Mouse (Mus musculus) forebrain, embryonic 11.5 days (tissue): ENCODE results near the gene Cdh11. TPM values are rescaled to one million over a fixed set of nuclear protein-coding genes. Genes with fewer than 3 reads are reported as not detected.
"Not testable (repeated sequence)": the region's sequence is repeated elsewhere in the genome, so short reads cannot be mapped to it uniquely, and the experiment has no call there.

Experiments
- ATAC-seq: fragments of 200-750 bp; cut with Nextera tagmentation; replicated peaks from 2 replicates; pipeline ENCODE4 v1.8.0; 2017; ENCODE audit warnings: moderate TSS enrichment; ENCODE audit not compliant: low FRiP score
- DNase-seq: peaks from one replicate; pipeline ENCODE4 v3.0.0-alpha.2; 2017; ENCODE audit warnings: low spot score
- H3K27ac ChIP-seq: fragments of 300-500 bp; sonication (generic); 2 replicates; pipeline ENCODE4 v1.5.1; 2014; ENCODE audit warnings: low read depth, low read length
- H3K27me3 ChIP-seq: fragments of 300-500 bp; sonication (generic); 2 replicates; pipeline ENCODE4 v1.6.1; 2014; ENCODE audit warnings: mild to moderate bottlenecking, low read length, mixed read lengths; ENCODE audit not compliant: control insufficient read depth, insufficient read depth
- H3K36me3 ChIP-seq: fragments of 300-500 bp; sonication (generic); 2 replicates; pipeline ENCODE4 v1.6.1; 2014; ENCODE audit warnings: mild to moderate bottlenecking, low read length, moderate library complexity, mixed read lengths; ENCODE audit not compliant: control insufficient read depth, insufficient read depth
- H3K4me1 ChIP-seq: fragments of 300-500 bp; sonication (generic); replicated peaks from 2 replicates; pipeline ENCODE4 v1.6.1; 2014; ENCODE audit warnings: low read length, mixed read lengths; ENCODE audit not compliant: control insufficient read depth, insufficient read depth
- H3K4me2 ChIP-seq: fragments of 300-500 bp; sonication (generic); 2 replicates; pipeline ENCODE4 v1.6.1; 2014; ENCODE audit warnings: low read depth, mild to moderate bottlenecking, low read length, moderate library complexity, mixed read lengths; ENCODE audit not compliant: severe bottlenecking
- H3K4me3 ChIP-seq: fragments of 300-500 bp; sonication (generic); 2 replicates; pipeline ENCODE4 v1.5.1; 2014; ENCODE audit warnings: low read depth, low read length
- H3K9ac ChIP-seq: fragments of 300-500 bp; sonication (generic); 2 replicates; pipeline ENCODE4 v1.6.1; 2014; ENCODE audit warnings: low read length
- H3K9me3 ChIP-seq: fragments of 300-500 bp; sonication (generic); 2 replicates; pipeline ENCODE4 v1.6.1; 2016; ENCODE audit warnings: low read length, mixed read lengths; ENCODE audit not compliant: control insufficient read depth
- WGBS: fragments of 180-500 bp; shearing (Covaris S2); extraction: QIAGEN DNeasy Blood & Tissue Kit; methylation state at CpG from one replicate; pipeline ENCODE4 v1.1.7; 2014; 5-methylcytosine and 5-hydroxymethylcytosine counted together
- polyA plus RNA-seq: library from polyadenylated mRNA; unstranded; fragments of >200 nt; fragmentation: Nextera tagmentation; extraction: Ambion mirVana; gene quantifications from 2 replicates; pipeline ENCODE4 v1.2.1, GENCODE M21; 2014

Gene Cdh11
- polyA plus RNA-seq, 1 experiment from 2014 or later = 74.5 TPM

DNA sequence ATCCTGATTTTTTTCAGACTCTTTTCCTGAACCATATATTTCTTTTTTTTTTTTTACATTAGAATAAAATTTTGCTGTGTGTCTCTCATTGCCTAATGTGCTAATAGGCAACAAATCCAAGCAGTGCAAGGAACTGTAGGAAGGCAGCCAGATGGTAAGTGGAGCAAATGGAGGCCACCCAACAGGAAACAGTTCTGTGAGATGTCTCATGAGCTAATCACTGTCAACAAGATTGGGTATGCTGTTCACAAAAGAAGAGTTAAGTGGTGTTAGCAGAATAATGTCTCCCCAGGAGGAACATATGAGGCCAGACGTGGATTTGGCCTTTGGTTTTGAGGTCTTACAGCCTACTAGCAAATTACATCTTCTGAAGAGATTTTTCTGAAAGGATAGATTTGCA, 92.0 kb downstream of the Cdh11 start:
- H3K4me2 ChIP-seq = no peak overlapping the region
- no peaks in the 10 kb centered on the region for H3K4me1 ChIP-seq
- no peaks in the 10 kb centered on the region for H3K27me3 ChIP-seq
- H3K36me3 ChIP-seq = no peaks in the 10 kb centered on the region
- ATAC-seq (no peak), DNase-seq (no peak)
- H3K4me3 ChIP-seq = no peak overlapping the region
- H3K9ac ChIP-seq = no peak overlapping the region
- 21% methylated on average over 1 of the region's 1 CpGs for WGBS
- H3K9me3 ChIP-seq = no peaks in the 10 kb centered on the region
- H3K27ac ChIP-seq = no peak overlapping the region

DNA sequence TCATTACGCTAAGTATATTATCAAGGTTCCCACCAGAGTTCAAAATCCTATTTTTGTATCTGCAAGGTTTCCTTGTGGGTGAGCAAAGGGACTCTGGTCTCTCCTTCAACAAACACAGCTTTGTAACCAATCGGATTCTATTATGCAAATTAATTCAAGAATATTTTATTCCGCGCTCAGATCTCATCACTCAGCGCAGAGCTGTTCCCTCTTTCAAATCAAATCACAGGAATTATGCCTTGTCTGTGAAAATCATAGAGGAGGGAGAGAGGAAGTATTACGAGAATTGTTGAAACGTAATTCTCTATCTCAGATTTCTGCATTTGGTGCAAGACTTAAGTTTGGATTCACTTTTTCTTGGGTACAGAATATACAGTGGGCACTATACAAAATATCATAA, 100.0 kb downstream of the Cdh11 start:
- not testable (repeated sequence) for DNase-seq, H3K4me3 ChIP-seq, H3K36me3 ChIP-seq, H3K4me1 ChIP-seq, H3K9me3 ChIP-seq, H3K27me3 ChIP-seq, H3K4me2 ChIP-seq, ATAC-seq, H3K27ac ChIP-seq, H3K9ac ChIP-seq
- 78% methylated on average over 7 of the region's 7 CpGs for WGBS

DNA sequence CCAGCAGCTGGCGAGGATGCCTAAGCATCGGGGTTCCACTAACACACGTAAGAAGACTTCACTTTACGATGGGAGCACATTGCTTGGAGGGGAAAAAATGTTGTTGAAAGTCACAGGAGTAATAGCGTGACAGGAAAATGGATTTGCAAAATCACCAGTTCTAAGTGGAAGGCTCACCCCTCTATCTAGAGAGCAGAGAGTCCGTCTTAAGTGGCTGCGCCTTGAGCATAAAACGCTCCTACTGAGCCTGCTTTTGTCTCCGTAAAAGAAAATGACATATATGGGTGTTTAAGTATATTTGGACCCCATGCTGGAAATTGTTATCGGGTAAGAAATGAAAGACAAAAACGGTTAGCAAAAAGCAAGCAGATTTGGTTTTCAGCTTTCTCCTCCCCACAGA, 100.4 kb downstream of the Cdh11 start:
- H3K9ac ChIP-seq = no peak overlapping the region
- WGBS = 79% methylated on average over 11 of the region's 11 CpGs
- ATAC-seq (no peak), DNase-seq (no peak)
- no peak overlapping the region for H3K27ac ChIP-seq
- H3K9me3 ChIP-seq = no peaks in the 10 kb centered on the region
- H3K4me2 ChIP-seq = no peak overlapping the region
- H3K4me1 ChIP-seq = no peaks in the 10 kb centered on the region
- H3K27me3 ChIP-seq = no peaks in the 10 kb centered on the region
- H3K36me3 ChIP-seq = no peaks in the 10 kb centered on the region
- H3K4me3 ChIP-seq = no peak overlapping the region

DNA sequence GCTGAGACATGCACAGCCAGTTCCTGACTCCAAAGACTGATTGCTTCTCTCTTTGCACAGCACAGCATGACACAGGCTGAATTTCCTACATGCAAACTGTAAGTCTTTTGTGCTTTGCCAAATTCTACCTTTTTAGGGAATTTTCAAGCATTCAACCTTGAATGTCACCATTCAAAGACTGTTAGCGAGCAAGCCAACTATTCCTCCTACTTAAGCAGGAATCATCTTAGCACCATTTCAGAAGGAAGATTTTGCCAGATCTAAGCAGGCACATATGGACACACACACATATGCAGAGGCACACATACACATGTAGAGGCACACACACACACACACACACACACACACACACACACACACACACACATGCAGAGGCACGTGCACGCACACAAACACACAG, 108.3 kb downstream of the Cdh11 start:
- H3K4me1 ChIP-seq = no peaks in the 10 kb centered on the region
- no peak for ATAC-seq
- no peak overlapping the region for H3K9ac ChIP-seq
- H3K27ac ChIP-seq = no peak overlapping the region
- no peaks in the 10 kb centered on the region for H3K27me3 ChIP-seq
- 92% methylated on average over 3 of the region's 3 CpGs for WGBS
- DNase-seq = no peak
- no peaks in the 10 kb centered on the region; the same call in 1 of the 2 replicates for H3K36me3 ChIP-seq
- H3K4me3 ChIP-seq = no peak overlapping the region
- no peaks in the 10 kb centered on the region for H3K9me3 ChIP-seq
- no peak overlapping the region for H3K4me2 ChIP-seq

DNA sequence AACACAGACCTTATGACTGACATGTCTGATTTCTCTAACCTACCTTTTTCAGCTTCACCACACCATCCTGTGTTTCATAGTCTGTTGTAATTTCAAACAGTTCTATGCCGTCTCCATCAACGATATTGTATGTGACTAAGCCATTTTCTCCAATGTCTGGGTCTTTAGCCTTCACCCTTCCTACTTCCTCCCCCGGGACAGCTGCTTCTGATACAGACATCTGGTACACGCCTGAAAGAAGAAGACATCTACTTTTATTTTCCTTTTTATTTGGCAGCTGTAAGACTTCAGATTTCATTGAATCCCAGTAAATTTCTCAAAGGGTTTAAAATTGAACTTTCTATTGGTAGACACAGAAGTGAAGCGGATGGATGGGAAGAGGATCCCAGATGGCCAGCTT, 120.9 kb downstream of the Cdh11 start:
- not testable (repeated sequence) for DNase-seq, H3K27me3 ChIP-seq, ATAC-seq, H3K27ac ChIP-seq, H3K36me3 ChIP-seq, H3K9me3 ChIP-seq, H3K9ac ChIP-seq, H3K4me3 ChIP-seq, H3K4me2 ChIP-seq, H3K4me1 ChIP-seq
- 93% methylated on average over 5 of the region's 5 CpGs for WGBS

DNA sequence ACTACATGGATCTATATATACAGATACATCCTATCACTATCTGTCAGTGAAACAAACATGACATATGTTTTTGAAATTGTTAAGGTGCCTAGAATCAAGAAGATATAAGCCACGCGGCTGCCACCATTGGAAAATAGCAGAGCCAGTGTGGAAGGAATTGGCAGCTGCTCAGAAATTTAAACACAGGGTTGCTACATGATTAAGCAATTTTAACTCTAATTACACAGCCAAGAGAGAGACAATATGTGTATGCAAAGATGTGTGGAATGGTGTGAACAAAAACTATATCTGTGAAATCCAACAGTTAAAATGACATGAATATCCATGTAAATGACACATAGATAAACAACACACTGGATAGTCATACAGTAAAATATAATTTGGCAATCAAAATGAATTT, 128.9 kb downstream of the Cdh11 start:
- Histone ChIP-seq H3K4me1 (no peaks in the 10 kb centered on the region), H3K9ac (no peak overlapping the region), H3K4me2 (no peak overlapping the region), H3K4me3 (no peak overlapping the region), H3K27me3 (no peaks in the 10 kb centered on the region), H3K9me3 (no peaks in the 10 kb centered on the region), H3K27ac (no peak overlapping the region), H3K36me3 (no peaks in the 10 kb centered on the region; the same call in 1 of the 2 replicates)
- ATAC-seq (no peak), DNase-seq (no peak)
- WGBS = 98% methylated on average over 2 of the region's 2 CpGs

DNA sequence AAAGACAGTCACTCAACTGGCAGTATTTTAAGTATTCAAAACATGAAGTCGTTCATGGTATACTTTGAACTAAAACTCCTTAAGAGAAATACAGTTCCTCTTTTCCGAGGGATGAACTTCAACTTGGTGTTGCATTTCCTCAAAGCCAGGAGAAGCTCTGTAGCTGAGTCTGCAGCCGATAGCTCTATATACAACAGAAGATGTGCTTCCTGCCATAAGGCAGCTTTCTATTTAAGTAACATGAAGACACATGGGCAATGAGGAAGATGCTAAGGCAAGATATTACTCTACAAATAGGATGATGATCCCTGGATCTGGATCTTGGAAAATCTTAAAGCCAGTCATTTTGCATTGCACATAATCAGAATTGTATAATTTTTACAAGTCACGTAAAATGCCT, 133.5 kb downstream of the Cdh11 start:
- WGBS = 95% methylated on average over 4 of the region's 4 CpGs
- H3K9ac ChIP-seq = no peak overlapping the region
- no peaks in the 10 kb centered on the region for H3K9me3 ChIP-seq
- ATAC-seq = no peak
- H3K4me2 ChIP-seq = no peak overlapping the region
- no peaks in the 10 kb centered on the region for H3K4me1 ChIP-seq
- no peaks in the 10 kb centered on the region for H3K27me3 ChIP-seq
- DNase-seq = no peak
- H3K27ac ChIP-seq = no peak overlapping the region
- no peak overlapping the region for H3K4me3 ChIP-seq
- no peaks in the 10 kb centered on the region; the same call in 1 of the 2 replicates for H3K36me3 ChIP-seq

DNA sequence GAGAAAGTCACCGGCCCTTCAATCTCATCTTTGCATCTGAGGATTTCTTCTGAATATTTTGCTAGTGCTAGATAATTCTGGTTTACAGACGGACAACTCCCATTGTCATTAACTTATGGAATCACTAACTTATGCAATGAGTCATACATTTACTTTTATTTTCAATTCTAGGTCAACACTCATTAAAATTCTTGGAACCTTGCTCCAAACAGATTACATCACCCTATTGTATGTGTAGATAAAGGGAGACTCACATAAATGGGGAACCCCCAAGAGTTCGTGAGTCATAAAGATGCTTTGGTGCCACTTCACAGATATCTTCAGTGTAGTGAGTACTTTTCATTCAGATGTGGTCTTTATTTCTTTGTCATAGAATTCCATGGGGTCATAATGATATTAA, 158.3 kb downstream of the Cdh11 start:
- DNase-seq (no peak), ATAC-seq (0 out of 2 replicates have a peak, but pooled peaks have one; percentile 24)
- Histone ChIP-seq H3K4me2 (no peak overlapping the region), H3K36me3 (no peaks in the 10 kb centered on the region), H3K4me1 (no peaks in the 10 kb centered on the region), H3K9ac (no peak overlapping the region), H3K9me3 (no peaks in the 10 kb centered on the region), H3K4me3 (no peak overlapping the region), H3K27me3 (no peaks in the 10 kb centered on the region), H3K27ac (no peak overlapping the region)
- WGBS = 57% methylated on average over 3 of the region's 3 CpGs

DNA sequence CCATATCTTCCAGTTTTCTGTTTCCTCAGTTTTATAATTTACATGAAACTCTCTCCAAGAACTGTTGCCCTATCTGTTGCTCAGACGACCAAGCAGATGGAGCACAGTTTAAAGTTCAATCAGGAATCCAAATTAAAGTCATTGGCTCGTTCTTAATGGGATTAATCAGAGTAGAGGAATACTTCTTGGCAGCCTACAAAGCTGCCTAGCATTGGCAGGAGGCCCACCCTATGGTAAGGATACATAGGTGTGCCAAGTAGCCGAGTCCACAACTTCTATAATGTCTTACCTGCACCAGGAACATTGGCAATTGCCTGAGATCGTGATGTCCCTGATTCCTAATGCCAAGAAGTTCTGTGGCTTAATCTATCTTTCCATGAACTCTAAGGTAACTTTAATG, 173.3 kb downstream of the Cdh11 start:
- no peak for ATAC-seq
- Histone ChIP-seq H3K9ac (no peak overlapping the region), H3K4me1 (no peaks in the 10 kb centered on the region), H3K4me2 (no peak overlapping the region), H3K4me3 (no peak overlapping the region), H3K36me3 (no peaks in the 10 kb centered on the region), H3K27me3 (no peaks in the 10 kb centered on the region), H3K9me3 (no peaks in the 10 kb centered on the region), H3K27ac (no peak overlapping the region)
- no peak for DNase-seq
- WGBS = 75% methylated on average over 4 of the region's 4 CpGs
